Mouse (Mus musculus) gastrocnemius, postnatal 10 days (tissue): ENCODE data around the gene Calm4. TPM values are rescaled to one million over a fixed set of nuclear protein-coding genes. Genes with fewer than 3 reads are reported as not detected.
"Not testable (repeated sequence)": the region's sequence is repeated elsewhere in the genome, so short reads cannot be mapped to it uniquely, and the experiment has no call there.

Experiments used
- DNase-seq: peaks from one replicate; pipeline ENCODE4 v3.0.0; 2021; ENCODE audit warnings: mixed read lengths
- long read RNA-seq, 2 experiments: library from polyadenylated mRNA; stranded (forward); transcript quantifications; one replicate each; pipeline ENCODE4 v2.0.0; 2021
- total RNA-seq, 2 experiments: library from RNA; stranded (reverse); gene quantifications; 2 replicates each; pipeline ENCODE4 v1.2.3; 2021

The Calm4 gene
- total RNA-seq: not detected
- long read RNA-seq, experiment 1: 0 reads
- long read RNA-seq, experiment 2: 0 reads

DNA sequence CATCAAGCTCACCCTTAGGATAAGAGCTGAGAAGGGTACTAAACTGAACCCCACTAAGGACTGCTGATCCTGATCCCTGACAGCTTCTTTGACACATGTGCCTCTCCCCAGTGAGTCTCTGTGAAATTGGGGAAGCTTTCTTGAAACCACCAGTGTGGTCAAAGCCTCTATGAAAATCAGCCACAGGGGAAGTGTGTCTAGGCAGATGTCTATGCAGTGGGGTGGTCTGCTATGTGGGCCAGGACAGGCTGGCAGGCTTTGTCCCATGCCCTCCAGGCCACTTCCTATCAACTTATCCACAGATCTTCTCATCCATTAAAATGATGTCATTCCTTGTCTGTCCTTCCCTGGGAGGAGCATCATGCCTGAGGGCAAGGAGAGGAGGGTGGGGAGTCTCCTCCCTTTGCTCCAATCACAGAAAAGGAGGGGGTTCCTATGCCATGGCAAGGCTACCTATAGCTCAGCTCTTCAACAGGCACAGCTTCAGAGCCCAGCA, at the start of gene Calm4:
Gene Calm4, plus strand, starts transcription at position 446 of the 496 bp plus-strand sequence.
- not testable (repeated sequence) for DNase-seq

DNA sequence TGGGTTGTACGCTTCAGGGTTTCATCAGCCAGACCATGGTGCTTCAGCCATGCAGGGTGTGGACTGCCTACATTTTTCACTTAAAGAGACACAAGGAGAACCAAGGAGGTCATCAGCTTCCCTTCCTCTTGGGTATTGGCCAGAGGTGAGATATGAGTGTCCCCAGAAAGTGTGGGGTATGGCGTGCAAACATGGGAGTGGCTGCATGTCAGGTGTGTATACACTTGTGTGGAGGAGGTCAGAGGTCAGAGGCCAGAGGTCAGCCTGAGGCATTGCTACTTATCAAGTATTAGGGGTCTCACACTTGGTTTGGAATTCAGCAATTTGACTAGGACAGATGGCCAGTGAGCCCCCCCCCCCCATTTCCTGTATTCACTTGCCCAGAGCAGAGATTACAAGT, 49.0 kb upstream of the Calm4 start:
- no peak for DNase-seq

DNA sequence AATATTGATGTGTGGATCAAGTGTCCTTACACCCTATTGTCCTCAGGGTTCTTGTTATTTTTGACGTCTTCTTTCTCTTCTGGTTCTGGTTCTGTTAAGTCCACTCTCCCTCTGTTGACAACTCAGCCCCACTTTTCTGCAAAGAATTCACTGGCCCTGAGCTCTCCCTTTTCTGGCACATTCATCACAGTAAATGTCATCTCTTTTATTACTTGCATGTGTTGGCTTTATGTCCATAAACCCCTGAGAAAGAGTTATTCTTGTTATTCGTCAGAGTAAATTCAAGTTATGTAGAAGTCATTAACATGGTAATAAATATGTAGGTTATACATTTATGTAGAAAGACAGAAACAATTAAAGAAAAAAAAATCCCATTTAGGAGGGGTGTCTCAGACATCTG, 48.0 kb upstream of the Calm4 start:
- DNase-seq: no peak

DNA sequence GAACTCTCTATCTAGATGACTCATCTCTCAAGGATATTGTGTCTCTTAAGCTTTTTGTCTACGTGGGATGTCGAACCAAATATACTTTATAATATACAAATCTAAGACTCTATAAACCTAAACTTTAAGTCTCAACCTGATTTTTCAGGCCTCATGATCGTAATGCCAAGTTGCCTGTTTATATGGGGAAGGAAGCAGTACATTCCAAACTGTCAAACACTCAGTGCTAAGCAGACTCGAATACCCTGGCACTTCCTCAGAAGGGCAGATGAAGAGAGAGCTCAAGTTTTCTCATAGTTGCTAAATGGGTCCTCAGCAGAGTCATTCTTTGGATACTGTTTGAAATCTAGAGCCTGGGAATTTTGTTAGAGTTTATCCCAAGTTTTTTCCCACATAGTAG, 40.9 kb upstream of the Calm4 start:
- DNase-seq: no peak

DNA sequence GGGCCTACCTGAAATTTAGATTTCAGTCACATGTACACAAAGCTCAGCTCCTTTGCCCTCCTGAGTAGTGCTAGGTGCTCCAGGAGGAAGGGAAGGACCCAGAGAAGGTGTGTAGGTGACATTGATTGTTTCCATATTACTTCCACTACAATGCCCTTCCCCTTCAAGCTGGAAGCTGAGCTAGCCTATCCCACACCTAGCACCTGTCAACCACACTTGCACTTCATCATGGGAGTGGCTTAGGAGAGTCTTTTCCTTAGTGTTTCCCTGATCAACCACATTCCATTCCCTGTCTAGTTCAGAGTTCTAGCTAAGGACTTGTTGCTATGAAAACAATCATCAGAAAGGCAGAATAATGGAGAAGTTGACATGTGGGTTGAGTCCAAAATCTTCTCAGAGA, 38.8 kb upstream of the Calm4 start:
- DNase-seq: no peak

DNA sequence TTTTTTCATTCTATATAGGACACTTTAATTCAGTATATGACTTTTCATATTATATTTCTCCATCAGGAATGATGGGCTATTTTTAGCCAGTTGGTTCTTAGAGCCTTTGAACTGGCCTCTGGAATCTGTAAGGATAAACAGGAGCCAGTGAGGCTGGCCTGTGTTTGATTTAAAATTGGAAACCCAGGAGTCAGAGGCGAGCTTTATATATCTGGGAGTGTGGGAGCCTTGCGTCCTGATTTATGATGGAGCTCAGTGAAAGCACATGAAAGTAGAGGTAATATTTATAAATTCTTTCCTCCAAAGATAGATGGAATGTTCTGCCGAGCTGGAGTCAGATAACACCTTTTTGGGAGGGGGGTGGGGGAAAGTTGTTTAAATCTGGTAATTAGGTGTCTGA, 38.2 kb upstream of the Calm4 start:
- no peak for DNase-seq

DNA sequence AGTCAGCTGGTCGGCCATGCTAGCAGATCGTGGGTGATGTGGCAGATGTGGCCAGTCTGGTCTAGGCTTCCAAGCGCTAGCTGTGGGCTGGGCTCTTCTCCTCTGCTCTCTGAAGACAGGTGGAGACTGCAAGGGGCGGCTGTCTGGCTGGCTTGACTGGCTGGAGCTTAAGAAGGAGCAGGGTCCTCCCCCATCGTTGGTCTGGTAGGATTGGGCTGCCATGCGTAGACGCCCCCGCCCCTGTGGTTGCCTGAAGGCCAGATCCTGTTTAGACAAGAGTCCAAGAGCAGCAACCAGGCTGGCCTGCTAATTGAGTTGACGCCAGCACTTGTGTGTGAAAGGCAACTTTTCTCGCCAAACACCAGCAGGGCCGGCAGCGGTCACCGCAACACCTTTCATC, 33.4 kb upstream of the Calm4 start, which contains the start of gene Calml3:
Gene Calml3, minus strand, starts transcription at position 131 of the 400 bp plus-strand sequence.
- no peak for DNase-seq

DNA sequence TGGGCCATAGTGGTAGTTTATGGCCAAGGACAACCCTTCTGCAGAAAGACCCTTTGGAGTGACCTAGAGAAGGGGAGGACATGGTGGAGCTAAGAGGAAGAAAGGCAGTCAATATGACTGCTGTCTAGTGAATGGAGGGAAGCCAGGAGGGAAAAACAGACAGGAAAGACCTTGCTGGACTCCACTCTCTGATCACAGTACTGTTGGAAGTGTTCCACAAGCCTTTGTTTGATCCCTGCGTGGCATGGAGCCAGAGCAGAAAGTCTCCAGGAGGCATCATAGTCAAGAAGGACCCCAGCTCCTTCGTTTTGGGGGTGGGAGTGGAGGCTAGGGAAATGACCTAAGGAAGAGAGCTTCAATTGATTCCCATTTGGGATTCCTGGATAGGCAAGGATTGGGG, 32.4 kb upstream of the Calm4 start:
- no peak for DNase-seq

DNA sequence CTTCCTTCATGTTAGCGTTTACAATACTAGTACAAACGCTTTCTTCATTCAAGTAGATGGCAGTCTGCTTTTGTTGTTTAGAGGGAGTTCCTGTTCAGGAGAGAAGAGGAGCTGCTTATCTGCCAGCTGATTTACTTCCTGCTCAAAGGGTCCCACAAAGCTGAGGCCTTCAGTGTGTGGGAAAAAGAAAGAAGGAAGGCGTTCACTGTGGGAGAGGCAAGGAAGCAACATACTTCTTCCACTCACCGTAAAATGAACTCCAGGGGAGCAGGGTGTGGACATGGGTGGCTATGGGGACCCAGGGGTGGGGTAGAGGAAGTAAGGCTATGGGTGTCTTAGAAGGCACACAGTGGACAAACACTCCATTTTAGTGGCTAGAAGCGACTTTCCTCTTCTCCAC, 31.9 kb upstream of the Calm4 start:
- DNase-seq: no peak

DNA sequence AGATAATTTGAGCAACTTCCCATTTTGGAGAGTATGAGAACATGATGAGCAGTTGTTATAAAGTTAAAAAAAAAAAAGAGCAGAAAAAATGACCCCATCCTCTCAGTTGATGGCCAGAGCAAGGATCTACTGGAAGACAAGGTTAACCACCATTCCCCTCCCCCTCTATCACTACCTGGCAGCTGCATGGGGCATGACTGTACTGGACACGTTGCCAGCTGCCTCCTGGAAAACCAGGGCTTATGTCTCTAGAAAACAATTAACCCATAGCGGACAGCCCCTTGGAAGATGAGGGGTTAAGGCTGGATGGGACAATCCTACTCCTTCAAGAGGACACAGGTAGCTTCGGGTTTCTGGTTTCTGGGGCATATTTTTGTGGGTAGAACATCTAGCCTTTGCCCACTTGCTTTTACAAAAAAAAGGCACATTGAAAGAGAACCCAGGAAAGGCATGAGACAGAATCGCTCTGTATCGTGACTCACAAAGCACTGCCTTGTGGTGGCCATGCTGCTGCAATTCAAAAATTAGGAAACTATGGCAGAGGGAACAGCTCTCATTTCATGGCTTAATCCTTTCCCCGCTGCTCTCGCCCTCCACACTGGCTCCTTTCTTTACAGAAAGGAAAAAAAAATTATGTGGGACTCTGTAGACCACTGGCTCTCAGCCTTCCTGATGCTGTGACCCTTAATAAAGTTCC, 30.3 kb upstream of the Calm4 start:
- DNase-seq: no peak

DNA sequence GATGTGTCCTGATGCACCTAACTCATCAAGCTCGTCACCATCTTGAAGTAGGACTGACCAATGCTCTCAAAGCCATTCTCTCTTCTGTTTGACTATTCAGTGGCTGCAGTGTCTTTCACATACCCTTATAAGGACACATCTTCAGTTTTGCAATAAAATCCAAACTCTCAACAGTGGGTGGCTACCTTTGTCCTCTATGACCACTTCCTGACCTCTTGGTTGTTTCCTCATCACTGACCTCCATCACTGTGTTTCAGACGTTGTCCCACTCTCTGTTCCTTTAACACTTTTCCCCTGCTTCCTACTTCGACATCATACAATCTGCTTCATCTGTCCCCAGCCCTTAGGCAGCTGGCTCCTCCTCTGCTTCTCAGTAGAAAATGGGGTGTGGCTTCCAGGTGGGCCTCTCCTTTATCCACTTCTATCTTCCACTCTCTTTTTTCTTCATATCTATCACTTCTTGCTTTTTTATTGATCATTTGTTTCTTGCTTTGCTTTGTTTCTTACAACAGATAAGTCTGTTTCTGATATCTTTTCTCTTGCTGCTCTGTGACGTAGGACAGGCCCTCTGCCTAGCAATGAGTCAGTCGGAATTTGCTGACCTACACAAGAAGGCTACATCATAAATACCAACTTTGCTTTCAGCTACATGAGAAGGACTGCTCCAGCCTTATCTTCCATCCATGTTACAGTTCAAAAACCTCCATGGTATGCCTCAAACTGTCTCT, 19.4 kb upstream of the Calm4 start:
- DNase-seq: no peak

DNA sequence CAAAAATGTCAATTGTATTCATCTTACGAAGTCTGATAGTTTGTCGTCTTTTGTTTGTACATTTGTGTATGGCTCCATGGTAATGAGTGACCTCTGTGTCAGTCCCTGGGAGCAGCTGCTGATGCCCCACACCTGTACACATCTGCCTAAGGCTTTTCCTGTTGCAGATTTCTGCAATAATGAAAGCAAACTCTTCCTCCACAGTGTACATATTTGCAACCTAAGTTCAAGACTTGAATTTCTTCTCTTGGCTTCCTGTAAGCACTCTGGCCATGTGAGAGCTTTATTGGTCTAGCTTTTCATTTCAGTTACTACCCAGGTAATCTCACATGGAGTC, 18.8 kb upstream of the Calm4 start:
- no peak for DNase-seq

DNA sequence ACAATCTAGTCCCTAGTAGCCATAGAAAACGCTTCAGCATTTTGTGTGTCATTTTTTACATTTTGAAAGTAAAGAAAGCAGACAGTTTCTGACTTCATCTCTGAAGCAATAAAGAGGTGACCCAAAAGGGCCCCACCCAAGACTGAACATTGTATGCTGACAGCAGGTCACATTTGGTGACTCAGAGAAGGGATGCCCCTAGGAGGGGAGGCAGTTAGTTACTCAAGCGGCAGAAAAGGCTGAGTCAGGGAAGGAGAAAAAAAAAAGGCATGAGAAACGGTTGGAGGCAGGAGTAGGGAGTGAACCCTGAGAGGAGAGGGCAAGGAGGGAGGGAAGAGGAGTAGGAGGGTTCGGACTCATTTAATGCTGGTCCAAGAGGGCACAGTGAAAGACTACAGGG, 15.5 kb upstream of the Calm4 start:
- no peak for DNase-seq

DNA sequence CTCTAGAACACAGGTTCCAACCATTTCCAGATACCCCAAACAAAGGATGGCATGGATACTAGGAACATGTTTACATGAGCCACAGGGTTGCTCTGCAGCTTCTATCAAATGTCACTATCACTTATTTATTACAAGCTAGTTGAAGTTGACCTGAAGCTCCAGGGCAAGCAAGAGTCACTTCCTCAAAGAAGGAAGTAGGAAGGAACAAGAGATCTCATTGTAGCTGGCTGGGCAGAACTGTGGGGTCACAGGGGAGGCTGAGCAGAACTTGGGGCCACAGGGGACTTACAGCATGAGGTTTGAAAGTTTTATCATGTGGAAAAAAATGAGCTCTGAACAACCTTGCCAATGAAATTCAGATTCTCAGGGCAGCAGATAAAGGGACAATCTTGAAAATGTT, 11.8 kb upstream of the Calm4 start:
- no peak for DNase-seq

DNA sequence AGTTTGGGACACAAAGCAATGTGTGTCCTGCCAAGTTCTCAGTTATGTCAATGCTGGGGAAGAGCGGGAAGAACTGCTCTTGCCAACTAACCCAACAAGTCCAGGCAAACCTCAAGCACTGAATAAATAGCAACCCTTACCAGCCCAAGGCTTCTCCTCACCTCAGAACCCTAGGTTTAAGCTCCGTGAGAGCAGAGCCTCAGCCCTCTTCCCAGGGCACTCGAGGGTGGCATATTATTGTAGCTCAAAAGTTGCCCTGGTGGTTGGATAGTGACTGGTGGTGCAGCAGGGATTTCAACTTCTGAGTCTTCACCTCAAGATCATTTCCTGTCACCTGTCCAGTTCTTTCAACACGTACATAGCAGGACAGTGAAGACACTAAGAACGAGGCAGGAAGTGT, 6.0 kb upstream of the Calm4 start:
- no peak for DNase-seq

DNA sequence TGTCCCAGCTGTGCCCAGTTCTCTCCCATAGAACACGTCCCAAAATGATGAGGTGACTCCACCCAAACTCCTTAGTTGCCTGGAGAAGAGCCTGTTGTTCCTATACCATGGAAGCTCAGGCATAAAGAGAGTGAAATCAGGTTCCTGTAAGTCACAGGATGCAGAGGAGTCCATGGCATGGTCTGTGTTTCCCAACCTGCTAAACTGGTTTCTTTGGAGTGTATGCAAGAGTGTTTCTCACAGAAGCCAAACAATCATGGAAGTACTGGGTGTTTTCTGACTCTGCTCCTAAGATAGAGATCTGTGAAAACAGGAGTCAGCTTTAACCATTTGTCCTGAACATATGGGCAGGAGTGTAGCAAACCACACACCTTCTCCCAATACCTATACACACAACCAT, 5.6 kb upstream of the Calm4 start:
- no peak for DNase-seq

DNA sequence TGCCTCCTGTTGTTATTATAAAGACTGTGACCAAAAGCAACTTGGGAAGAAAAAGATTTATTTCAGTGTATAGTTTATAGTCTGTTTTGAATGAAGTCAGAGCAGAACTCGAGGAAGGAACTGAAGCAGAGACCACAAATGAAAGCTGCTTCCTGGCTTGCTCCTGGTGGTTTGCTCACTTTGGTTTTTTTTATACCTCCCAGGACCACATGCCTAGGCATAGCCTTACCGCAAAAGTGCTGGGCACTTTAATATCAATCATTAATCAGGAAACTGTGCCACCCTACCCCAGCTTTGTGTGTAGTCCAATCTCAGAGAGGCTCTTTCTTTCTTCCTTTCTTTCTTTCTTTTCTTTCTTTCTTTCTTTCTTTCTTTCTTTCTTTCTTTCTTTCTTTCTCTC, 5.1 kb upstream of the Calm4 start:
- no peak for DNase-seq

DNA sequence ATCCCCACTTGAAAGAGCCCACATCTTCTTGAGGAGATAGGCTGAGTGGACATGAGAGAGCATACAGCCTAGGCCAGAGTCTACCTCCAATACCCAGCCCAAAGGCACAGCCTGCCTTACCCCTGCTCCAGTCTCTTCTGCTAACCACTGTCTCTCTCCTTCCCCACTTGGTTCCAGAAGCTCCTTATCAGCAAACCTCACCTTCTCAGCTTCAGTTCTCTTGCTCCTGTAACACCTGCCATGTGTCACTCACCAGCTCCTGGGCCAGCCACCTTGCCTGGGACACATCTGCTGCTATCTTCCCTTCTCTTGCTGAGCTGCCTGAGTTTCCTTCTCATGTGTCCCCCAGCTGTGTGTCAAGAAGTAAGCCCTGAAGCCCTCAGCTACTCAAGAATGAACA, 3.9 kb upstream of the Calm4 start:
- DNase-seq: not testable (repeated sequence)

DNA sequence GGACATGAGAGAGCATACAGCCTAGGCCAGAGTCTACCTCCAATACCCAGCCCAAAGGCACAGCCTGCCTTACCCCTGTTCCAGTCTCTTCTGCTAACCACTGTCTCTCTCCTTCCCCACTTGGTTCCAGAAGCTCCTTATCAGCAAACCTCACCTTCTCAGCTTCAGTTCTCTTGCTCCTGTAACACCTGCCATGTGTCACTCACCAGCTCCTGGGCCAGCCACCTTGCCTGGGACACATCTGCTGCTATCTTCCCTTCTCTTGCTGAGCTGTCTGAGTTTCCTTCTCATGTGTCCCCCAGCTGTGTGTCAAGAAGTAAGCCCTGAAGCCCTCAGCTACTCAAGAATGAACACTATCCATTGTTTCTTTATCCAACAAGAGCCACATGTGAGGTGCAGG, 3.1 kb downstream of the Calm4 start:
- DNase-seq: not testable (repeated sequence)

DNA sequence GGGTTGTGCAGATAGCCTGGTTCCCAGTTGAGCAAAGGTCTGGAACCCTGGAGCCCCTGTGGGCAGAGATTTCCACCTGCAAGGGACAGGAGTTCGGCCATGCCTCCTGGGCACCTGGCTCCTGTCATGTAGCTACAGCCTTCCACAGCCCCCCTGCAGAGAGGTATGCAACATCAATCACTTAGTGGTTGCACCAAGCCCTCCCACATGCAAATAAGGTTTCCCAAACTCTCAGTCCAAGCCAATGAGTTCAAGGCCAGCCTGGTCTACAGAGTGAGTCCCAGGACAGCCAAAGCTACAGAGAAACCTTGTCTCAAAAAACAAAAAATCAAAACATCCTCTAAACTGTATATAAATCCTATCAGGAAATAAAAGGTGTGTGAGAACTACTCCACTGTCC, 12.8 kb downstream of the Calm4 start:
- no peak for DNase-seq

DNA sequence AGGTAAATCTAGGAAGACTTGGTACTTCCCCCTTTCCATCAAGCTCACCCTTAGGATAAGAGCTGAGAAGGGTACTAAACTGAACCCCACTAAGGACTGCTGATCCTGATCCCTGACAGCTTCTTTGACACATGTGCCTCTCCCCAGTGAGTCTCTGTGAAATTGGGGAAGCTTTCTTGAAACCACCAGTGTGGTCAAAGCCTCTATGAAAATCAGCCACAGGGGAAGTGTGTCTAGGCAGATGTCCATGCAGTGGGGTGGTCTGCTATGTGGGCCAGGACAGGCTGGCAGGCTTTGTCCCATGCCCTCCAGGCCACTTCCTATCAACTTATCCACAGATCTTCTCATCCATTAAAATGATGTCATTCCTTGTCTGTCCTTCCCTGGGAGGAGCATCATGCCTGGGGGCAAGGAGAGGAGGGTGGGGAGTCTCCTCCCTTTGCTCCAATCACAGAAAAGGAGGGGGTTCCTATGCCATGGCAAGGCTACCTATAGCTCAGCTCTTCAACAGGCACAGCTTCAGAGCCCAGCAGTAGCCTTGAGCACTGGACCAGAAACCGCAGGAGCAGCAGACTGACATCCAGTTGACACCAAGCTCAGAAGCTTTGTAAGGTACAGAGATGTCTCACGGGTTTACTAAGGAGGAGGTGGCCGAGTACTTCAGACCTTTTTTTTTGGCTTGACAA, 16.2 kb downstream of the Calm4 start, which contains the start of gene Calm5:
Gene Calm5, plus strand, starts transcription at position 526 of the 686 bp plus-strand sequence.
- not testable (repeated sequence) for DNase-seq

DNA sequence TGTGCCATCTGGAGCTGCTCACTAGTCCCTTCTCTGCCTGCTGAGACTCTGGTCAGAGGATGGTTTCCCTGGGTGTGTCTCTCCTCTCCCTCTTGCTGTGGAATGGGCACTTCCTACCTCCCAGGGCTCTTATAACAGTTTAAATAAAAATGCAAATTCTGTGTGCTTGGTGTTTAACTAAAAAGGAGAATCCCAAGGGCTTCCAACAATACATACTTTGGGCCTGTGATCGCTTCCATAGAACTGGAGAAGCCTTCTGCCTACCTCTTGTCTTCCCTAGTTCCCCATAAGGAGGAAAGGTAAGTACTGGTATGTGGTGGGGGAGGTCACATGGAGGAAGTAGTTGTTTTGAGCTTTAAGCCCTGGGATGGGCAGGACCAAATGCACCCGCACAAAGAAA, 17.3 kb downstream of the Calm4 start:
- no peak for DNase-seq

DNA sequence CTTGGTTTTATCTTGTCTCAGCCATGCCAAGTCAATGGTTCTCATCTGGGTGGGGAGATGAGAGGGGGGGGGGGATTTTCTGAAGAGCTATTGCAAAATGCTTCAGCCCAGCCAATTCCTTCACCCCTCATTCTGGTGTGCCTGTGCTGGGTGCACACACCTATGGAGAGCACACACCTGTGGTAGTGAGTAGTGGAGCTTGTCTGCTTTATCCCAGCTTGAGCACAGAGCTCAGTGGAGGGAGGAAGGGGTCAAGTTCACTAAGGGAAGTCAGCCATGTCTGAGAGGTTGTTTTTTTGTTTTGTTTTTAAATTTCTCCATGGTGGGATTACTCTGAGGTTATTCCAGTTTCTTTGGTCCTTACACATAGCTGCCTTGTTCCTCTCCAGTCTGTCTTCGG, 18.7 kb downstream of the Calm4 start:
- no peak for DNase-seq
